Mouse (Mus musculus): Measurements from ENCODE around the gene Tspan32.

Gene Tspan32

GRCm38 (mm10) chr7:143004727-143005343, at the start of gene Tspan32:
Tspan32 (plus strand) TSS chr7:143005046.
- no peak for DNase-seq

GRCm38 (mm10) chr7:142956018-142956417, 48.8 kb upstream of the Tspan32 start:
- no peak for DNase-seq

GRCm38 (mm10) chr7:142958817-142959216, 46.0 kb upstream of the Tspan32 start:
- no peak for DNase-seq

- no peak for DNase-seq
These were observed 45.1 kb upstream of the Tspan32 start for GRCm38 (mm10) chr7:142959752-142960151.

- no peak for DNase-seq
These were observed 37.4 kb upstream of the Tspan32 start for GRCm38 (mm10) chr7:142967414-142967883.

- peak; percentile 24 for DNase-seq
These were observed 36.7 kb upstream of the Tspan32 start for GRCm38 (mm10) chr7:142967884-142968808.

- DNase-seq: no peak
These were observed 35.9 kb upstream of the Tspan32 start, which contains the start of gene Ascl2 for GRCm38 (mm10) chr7:142968809-142969511. Ascl2 (minus strand) TSS chr7:142969264.

GRCm38 (mm10) chr7:142981908-142982307, 22.9 kb upstream of the Tspan32 start:
- DNase-seq: no peak

- DNase-seq: no peak
These were observed 19.7 kb upstream of the Tspan32 start for GRCm38 (mm10) chr7:142985146-142985545.

- DNase-seq: no peak
These were observed 17.1 kb upstream of the Tspan32 start for GRCm38 (mm10) chr7:142987718-142988117.

- no peak for DNase-seq
These were observed 9.8 kb upstream of the Tspan32 start for GRCm38 (mm10) chr7:142995004-142995403.

- no peak for DNase-seq
These were observed 9.1 kb upstream of the Tspan32 start for GRCm38 (mm10) chr7:142995630-142996338.

- DNase-seq: no peak
These were observed 7.8 kb upstream of the Tspan32 start for GRCm38 (mm10) chr7:142996998-142997397.

- DNase-seq: no peak
These were observed 7.3 kb upstream of the Tspan32 start for GRCm38 (mm10) chr7:142997403-142998150.

GRCm38 (mm10) chr7:143002679-143003078, 2.2 kb upstream of the Tspan32 start:
- no peak for DNase-seq

GRCm38 (mm10) chr7:143005344-143006096, 674 bp downstream of the Tspan32 start:
- no peak for DNase-seq

- DNase-seq: no peak
These were observed 1.4 kb downstream of the Tspan32 start for GRCm38 (mm10) chr7:143006097-143006755.

GRCm38 (mm10) chr7:143006756-143007598, 2.1 kb downstream of the Tspan32 start:
- DNase-seq: no peak

- peak; percentile 94 for DNase-seq
These were observed 2.9 kb downstream of the Tspan32 start for GRCm38 (mm10) chr7:143007599-143008369.

Data from layer of hippocampus, adult 9-11 months (tissue).